Mouse (Mus musculus) cerebellum, adult 11 months (tissue): ENCODE data around the gene Nup62.

ENCODE experiments used
- DNase-seq: peaks from one replicate; pipeline ENCODE4 v3.0.0; 2022

Gene Nup62

GRCm38 (mm10) chr7:44850789-44851624 is 35.1 kb downstream of the Nup62 start:
- DNase-seq: no peak

GRCm38 (mm10) chr7:44851625-44852234 is 35.8 kb downstream of the Nup62 start:
- no peak for DNase-seq

- DNase-seq: no peak
These were observed 36.6 kb downstream of the Nup62 start for GRCm38 (mm10) chr7:44852259-44853027.

GRCm38 (mm10) chr7:44853065-44853464 is 37.2 kb downstream of the Nup62 start:
- DNase-seq: no peak

GRCm38 (mm10) chr7:44853596-44854355 is 37.9 kb downstream of the Nup62 start:
- no peak for DNase-seq

GRCm38 (mm10) chr7:44854356-44855031 is 38.6 kb downstream of the Nup62 start:
- DNase-seq: peak; percentile 75

GRCm38 (mm10) chr7:44855036-44855435 is 39.1 kb downstream of the Nup62 start:
- DNase-seq: no peak

GRCm38 (mm10) chr7:44856265-44856916 is 40.5 kb downstream of the Nup62 start:
- DNase-seq: no peak

- DNase-seq: peak; percentile 77
These were observed 41.2 kb downstream of the Nup62 start, which contains the start of gene Pnkp for GRCm38 (mm10) chr7:44857042-44857552. Pnkp (plus strand) TSS chr7:44857139.

- DNase-seq: no peak
These were observed 42.0 kb downstream of the Nup62 start for GRCm38 (mm10) chr7:44857905-44858304.

GRCm38 (mm10) chr7:44859896-44860295 is 44.0 kb downstream of the Nup62 start:
- no peak for DNase-seq

- peak; percentile 65 for DNase-seq
These were observed 44.9 kb downstream of the Nup62 start for GRCm38 (mm10) chr7:44860576-44861428.

- no peak for DNase-seq
These were observed 45.5 kb downstream of the Nup62 start for GRCm38 (mm10) chr7:44861429-44861816.

- DNase-seq: no peak
These were observed 46.5 kb downstream of the Nup62 start for GRCm38 (mm10) chr7:44862434-44862833.

- DNase-seq: no peak
These were observed 47.3 kb downstream of the Nup62 start for GRCm38 (mm10) chr7:44863210-44863609.

- no peak for DNase-seq
These were observed 48.1 kb downstream of the Nup62 start for GRCm38 (mm10) chr7:44863982-44864494.

- no peak for DNase-seq
These were observed 49.0 kb downstream of the Nup62 start for GRCm38 (mm10) chr7:44864595-44865542.

GRCm38 (mm10) chr7:44866276-44867009 is 50.6 kb downstream of the Nup62 start:
- no peak for DNase-seq
